Mouse (Mus musculus): ENCODE results near the gene Olfr876.
"Not testable (repeated sequence)": the region's sequence is repeated elsewhere in the genome, so short reads cannot be mapped to it uniquely, and the experiment has no call there.

Gene Olfr876

DNA sequence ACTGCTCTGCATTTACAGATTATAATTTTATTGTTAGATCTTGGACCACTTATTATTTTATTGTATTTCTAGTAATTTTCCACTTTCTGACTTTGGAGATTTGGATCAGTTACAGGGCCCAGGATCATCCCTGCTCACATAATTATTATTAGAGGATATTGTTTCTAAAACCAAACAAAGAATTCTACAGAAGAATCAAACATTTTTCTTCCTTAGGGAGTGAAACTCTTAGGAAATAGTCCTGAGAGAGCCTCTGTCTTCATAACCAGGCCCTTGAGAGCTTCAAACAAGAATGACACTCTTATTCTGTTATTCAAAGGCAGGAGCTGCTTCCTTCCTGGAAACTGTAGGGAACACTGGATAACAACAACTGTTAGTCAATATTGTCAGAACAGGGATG lies at the start of gene Olfr876:
Olfr876 (plus strand) TSS at position 301 of the 400 bp plus-strand sequence.
- no peaks in the 10 kb centered on the region for H3K36me3 ChIP-seq (ENCODE audit: insufficient read depth, low read length)
- H3K4me3 ChIP-seq (replicated peaks; ENCODE audit: low read length) = no peak within 1 kb of the TSS
- H3K9me3 ChIP-seq (ENCODE audit: low read length) = no peaks in the 10 kb centered on the region
- H3K4me1 ChIP-seq (replicated peaks; ENCODE audit: low read depth, low read length) = no peaks in the 10 kb centered on the region
- no peak for TF ChIP-seq POU5F1 (IDR thresholded peaks at IDR 0.05; ENCODE audit: borderline replicate concordance, low read length)
- no peaks in the 10 kb centered on the region for H3K27me3 ChIP-seq (ENCODE audit: insufficient read depth, low read length)

- TF ChIP-seq CTCF (conservative IDR thresholded peaks at IDR 0.05; ENCODE audit: low read length) (no peak), NANOG (IDR thresholded peaks at IDR 0.05; ENCODE audit: borderline replicate concordance, low read length) (no peak), POU5F1 (IDR thresholded peaks at IDR 0.05; ENCODE audit: borderline replicate concordance, low read length) (no peak)
- Histone ChIP-seq H3K27me3 (ENCODE audit: insufficient read depth, low read length) (no peaks in the 10 kb centered on the region), H3K9me3 (ENCODE audit: low read length) (no peaks in the 10 kb centered on the region), H3K36me3 (ENCODE audit: insufficient read depth, low read length) (no peaks in the 10 kb centered on the region), H3K4me1 (replicated peaks; ENCODE audit: low read depth, low read length) (no peaks in the 10 kb centered on the region), H3K4me3 (replicated peaks; ENCODE audit: low read length) (no peak overlapping the region)
Observed at GRCm38 (mm10) chr9:37761728-37762127, 41.1 kb upstream of the Olfr876 start.

DNA sequence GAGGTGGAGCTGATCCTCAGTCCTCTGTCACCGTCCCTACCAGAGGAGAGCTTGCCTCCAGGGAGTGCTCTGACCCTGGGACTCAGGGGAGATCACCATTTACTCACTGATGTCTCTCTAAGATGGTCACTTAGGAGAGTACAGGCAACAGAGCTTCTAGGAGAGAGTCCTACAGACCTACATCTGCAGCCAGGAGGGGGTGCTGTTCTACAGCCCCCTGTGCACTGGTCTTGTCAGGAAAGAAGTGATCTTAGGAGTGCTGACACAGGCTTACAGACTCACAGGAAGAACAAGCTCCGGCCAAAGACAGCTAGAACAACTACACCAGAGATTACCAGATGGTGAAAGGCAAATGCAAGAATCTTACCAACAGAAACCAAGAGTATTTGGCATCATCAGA lies 40.3 kb upstream of the Olfr876 start:
- no peaks in the 10 kb centered on the region for H3K9me3 ChIP-seq (ENCODE audit: low read length)
- no peaks in the 10 kb centered on the region for H3K4me1 ChIP-seq (replicated peaks; ENCODE audit: low read depth, low read length)
- TF ChIP-seq NANOG (IDR thresholded peaks at IDR 0.05; ENCODE audit: borderline replicate concordance, low read length) = no peak
- TF ChIP-seq POU5F1 (IDR thresholded peaks at IDR 0.05; ENCODE audit: borderline replicate concordance, low read length) = no peak
- TF ChIP-seq CTCF (conservative IDR thresholded peaks at IDR 0.05; ENCODE audit: low read length) = peak; percentile 27
- no peak overlapping the region for H3K4me3 ChIP-seq (replicated peaks; ENCODE audit: low read length)
- no peaks in the 10 kb centered on the region for H3K27me3 ChIP-seq (ENCODE audit: insufficient read depth, low read length)
- no peaks in the 10 kb centered on the region for H3K36me3 ChIP-seq (ENCODE audit: insufficient read depth, low read length)

DNA sequence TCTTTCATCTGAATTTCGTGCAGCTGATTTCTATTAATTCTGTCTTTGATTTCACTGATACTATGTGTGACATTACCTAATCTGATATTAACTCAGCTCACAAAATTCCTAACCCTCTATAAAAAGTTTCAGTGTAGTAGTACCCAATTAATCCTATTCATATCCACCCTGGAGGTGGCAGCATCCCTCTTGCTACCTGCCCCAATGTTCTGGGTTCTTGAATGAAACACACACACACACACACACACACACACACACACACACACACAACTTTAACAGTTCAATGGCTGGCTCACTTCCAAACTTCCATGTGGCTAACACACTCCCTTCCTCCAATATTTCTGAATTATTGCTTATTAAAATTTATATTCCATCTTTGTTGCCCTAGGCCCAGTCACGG lies 32.2 kb upstream of the Olfr876 start:
- Histone ChIP-seq H3K36me3 (ENCODE audit: insufficient read depth, low read length) (no peaks in the 10 kb centered on the region), H3K4me1 (replicated peaks; ENCODE audit: low read depth, low read length) (no peaks in the 10 kb centered on the region), H3K9me3 (ENCODE audit: low read length) (peaks cover 4% of the 10 kb centered on the region; the same call in 1 of the 2 replicates), H3K4me3 (replicated peaks; ENCODE audit: low read length) (no peak overlapping the region), H3K27me3 (ENCODE audit: insufficient read depth, low read length) (no peaks in the 10 kb centered on the region)
- TF ChIP-seq CTCF (conservative IDR thresholded peaks at IDR 0.05; ENCODE audit: low read length) = no peak
- TF ChIP-seq POU5F1 (IDR thresholded peaks at IDR 0.05; ENCODE audit: borderline replicate concordance, low read length) = no peak
- no peak for TF ChIP-seq NANOG (IDR thresholded peaks at IDR 0.05; ENCODE audit: borderline replicate concordance, low read length)

GRCm38 (mm10) chr9:37771759-37772158 lies 31.1 kb upstream of the Olfr876 start, which contains the start of gene Olfr875:
Olfr875 (plus strand) TSS chr9:37771857.
- no peak within 1 kb of the TSS for H3K4me3 ChIP-seq (replicated peaks; ENCODE audit: low read length)
- TF ChIP-seq POU5F1 (IDR thresholded peaks at IDR 0.05; ENCODE audit: borderline replicate concordance, low read length) (no peak), CTCF (conservative IDR thresholded peaks at IDR 0.05; ENCODE audit: low read length) (no peak), NANOG (IDR thresholded peaks at IDR 0.05; ENCODE audit: borderline replicate concordance, low read length) (no peak)
- H3K36me3 ChIP-seq (ENCODE audit: insufficient read depth, low read length) = no peaks in the 10 kb centered on the region
- no peaks in the 10 kb centered on the region for H3K27me3 ChIP-seq (ENCODE audit: insufficient read depth, low read length)
- H3K4me1 ChIP-seq (replicated peaks; ENCODE audit: low read depth, low read length) = no peaks in the 10 kb centered on the region
- peaks cover 4% of the 10 kb centered on the region; the same call in 1 of the 2 replicates for H3K9me3 ChIP-seq (ENCODE audit: low read length)

- no peaks in the 10 kb centered on the region for H3K36me3 ChIP-seq (ENCODE audit: insufficient read depth, low read length)
- peaks cover 12% of the 10 kb centered on the region; the same call in 1 of the 2 replicates for H3K9me3 ChIP-seq (ENCODE audit: low read length)
- H3K4me3 ChIP-seq (replicated peaks; ENCODE audit: low read length) = peak overlapping the region; percentile 69
- no peak for TF ChIP-seq CTCF (conservative IDR thresholded peaks at IDR 0.05; ENCODE audit: low read length)
- no peak for TF ChIP-seq NANOG (IDR thresholded peaks at IDR 0.05; ENCODE audit: borderline replicate concordance, low read length)
- TF ChIP-seq POU5F1 (IDR thresholded peaks at IDR 0.05; ENCODE audit: borderline replicate concordance, low read length) = no peak
- peaks cover 10% of the 10 kb centered on the region for H3K4me1 ChIP-seq (replicated peaks; ENCODE audit: low read depth, low read length)
- H3K27me3 ChIP-seq (ENCODE audit: insufficient read depth, low read length) = no peaks in the 10 kb centered on the region
Observed at GRCm38 (mm10) chr9:37782766-37783260, 20.0 kb upstream of the Olfr876 start.

- H3K4me1 ChIP-seq (replicated peaks; ENCODE audit: low read depth, low read length); H3K36me3 ChIP-seq (ENCODE audit: insufficient read depth, low read length); H3K27me3 ChIP-seq (ENCODE audit: insufficient read depth, low read length): not testable (repeated sequence)
- Histone ChIP-seq H3K9me3 (ENCODE audit: low read length) (peaks cover 13% of the 10 kb centered on the region; the same call in 1 of the 2 replicates), H3K4me3 (replicated peaks; ENCODE audit: low read length) (peak overlapping the region; percentile 69; the same call in 1 of the 2 replicates)
Observed at GRCm38 (mm10) chr9:37783394-37784387, 19.1 kb upstream of the Olfr876 start.

DNA sequence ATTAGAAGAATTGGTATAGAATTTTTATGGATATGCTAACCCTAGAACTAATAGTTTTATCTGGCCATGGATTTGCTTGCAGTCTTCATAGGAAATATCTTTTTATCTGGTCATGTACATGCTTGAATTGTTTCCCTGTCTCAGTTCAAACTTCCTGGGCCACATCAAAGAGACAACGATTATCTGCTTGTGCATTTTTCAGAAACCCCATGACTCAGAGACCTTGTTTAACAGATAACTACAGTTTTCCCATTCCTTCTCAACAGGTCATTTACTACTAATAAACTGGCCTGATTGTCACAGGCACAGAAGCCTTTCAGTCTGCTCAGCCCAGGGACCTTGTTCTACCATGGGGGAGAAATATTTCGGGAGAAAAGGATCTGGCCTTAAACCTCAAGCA lies 16.4 kb upstream of the Olfr876 start:
- no peaks in the 10 kb centered on the region for H3K27me3 ChIP-seq (ENCODE audit: insufficient read depth, low read length)
- TF ChIP-seq NANOG (IDR thresholded peaks at IDR 0.05; ENCODE audit: borderline replicate concordance, low read length) (no peak), CTCF (conservative IDR thresholded peaks at IDR 0.05; ENCODE audit: low read length) (no peak), POU5F1 (IDR thresholded peaks at IDR 0.05; ENCODE audit: borderline replicate concordance, low read length) (no peak)
- H3K4me1 ChIP-seq (replicated peaks; ENCODE audit: low read depth, low read length) = peaks cover 10% of the 10 kb centered on the region
- no peaks in the 10 kb centered on the region for H3K36me3 ChIP-seq (ENCODE audit: insufficient read depth, low read length)
- no peak overlapping the region for H3K4me3 ChIP-seq (replicated peaks; ENCODE audit: low read length)
- H3K9me3 ChIP-seq (ENCODE audit: low read length) = peaks cover 13% of the 10 kb centered on the region; the same call in 1 of the 2 replicates

All from E14TG2a.4 (cell line).